Mouse (Mus musculus) left cerebral cortex, adult 18-20 months (tissue): ENCODE measurements at regions not wholly inside any gene's neighbourhood (a gene's known extent, or its start where the extent isn't known, plus 50 kb on each side); places are given as distances from the start of the nearest gene placed in this dataset.
A peak's percentile ranks its signal among the peaks of the same experiment; 100 is the strongest.

Experiments
- DNase-seq, 2 experiments: peaks; one replicate each; pipeline ENCODE4 v3.0.0; 2021 to 2022; ENCODE audit warnings: low spot score in 2 of 2, mixed read lengths in 1 of 2

DNA sequence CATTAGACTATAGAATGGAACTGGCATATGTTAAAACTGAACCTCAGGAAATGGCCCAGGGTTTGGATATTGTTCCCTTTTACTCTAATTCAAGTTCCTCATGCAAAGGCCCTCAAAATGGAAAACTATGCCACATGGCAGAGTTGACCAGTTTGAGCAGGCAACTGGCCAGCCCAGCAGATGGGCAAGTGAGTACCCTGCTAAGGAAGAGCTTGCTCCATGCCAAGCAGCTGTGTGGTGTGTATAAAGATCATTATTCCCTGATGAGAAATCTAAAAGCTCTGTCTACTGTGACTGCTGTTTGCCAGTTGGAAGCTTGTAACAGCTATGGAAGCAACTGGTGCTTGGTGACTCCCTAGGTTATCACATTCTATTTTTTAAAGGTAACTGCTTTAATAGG, 453.4 kb upstream of the Foxg1 start:
- DNase-seq, result peak in 1 of 2 experiments; percentile 1

DNA sequence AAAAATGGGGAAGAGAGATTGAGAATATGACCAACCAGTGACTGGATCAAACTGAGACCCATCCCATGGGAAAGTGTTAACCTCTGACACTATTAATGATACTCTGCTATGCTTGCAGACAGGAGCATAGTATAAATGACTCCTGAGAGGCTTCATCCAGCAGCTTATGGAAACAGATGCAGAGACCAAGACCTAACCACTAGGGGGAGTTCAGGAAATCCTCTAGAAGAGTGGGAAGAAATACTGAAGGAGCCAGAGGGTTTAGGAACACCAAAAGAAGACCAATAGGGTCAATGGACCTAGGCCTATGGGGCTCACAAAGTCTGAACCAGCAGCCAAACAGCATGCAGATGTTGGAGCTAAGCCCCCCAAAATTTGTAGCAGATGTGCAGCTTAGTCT, 436.0 kb upstream of the Foxg1 start:
- DNase-seq, result no peak

DNA sequence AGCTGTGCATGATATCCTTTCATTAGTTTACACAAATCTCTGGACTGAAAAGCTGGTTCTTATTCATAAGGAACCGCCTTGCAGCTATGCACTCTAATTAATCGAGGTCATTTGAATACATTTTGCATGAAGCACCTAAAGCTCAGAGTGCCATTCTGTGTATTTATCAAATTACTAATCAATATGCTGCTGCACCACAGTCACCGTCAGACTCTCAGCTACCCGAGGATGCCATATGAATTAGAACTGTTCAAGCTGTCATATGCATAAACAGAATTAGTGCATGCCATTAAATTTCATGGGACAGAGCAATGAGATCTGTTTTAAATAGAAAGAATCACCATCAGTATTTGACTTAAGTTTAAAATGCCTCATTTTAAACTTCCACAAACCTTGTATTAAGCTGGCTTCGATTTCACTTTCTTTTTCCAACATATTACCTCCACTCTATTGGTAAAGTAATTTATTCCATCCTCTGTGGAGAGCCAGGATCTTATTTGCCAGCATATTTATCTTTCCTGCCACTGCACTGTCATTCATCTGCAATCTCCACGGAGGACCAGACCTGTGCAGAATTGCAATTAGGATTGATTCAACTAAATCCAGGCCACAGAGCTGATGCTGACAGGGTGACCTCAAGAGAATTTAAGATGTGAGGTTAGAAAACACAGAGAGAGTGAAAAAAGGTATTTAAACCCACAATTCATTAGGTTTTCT, 423.0 kb upstream of the Foxg1 start:
- no peak for DNase-seq

DNA sequence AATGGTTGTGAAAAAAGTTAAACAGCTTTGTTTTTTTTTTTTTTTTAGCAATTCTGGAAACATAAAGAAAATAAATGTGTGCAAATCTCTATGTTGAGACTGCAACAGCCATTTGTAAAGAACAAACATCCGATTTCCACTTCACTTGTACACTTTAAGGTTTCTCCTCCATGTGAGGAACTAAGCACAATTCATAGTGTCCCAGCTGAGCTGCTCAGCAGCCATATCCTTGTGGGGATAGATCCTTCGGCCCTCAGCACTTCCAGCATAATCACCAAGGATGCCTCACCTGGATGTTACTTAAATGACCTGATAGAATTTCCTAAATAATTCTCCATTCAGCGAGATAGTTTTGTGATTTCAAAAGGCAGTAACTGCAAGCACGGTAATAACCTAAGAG, 422.4 kb upstream of the Foxg1 start:
- no peak for DNase-seq

DNA sequence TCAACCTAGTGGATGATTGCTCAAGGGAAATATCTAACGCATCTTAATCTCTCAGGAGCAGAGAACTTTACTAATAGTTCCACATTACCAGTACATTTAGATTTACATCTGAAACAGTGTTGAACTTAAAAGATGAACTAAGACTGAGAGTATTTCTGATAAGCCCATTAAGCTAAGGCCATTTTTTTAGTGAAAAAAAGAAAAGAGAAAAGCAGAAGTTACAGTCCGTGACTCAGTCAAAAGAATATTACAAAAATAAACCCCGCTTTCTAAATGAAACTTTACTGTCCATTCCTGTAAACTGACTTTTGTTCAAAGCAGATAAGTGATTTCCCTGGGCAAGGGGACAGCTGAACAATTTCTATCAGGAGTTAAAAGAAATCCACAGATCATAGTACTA, 419.0 kb upstream of the Foxg1 start:
- DNase-seq, result no peak
